Mouse (Mus musculus) stomach, postnatal 0 days (tissue): ENCODE data around the gene 4931406P16Rik.

Source experiments
- CTCF ChIP-seq: IDR thresholded peaks from 2 replicates; pipeline ENCODE4 v1.5.1; 2016; ENCODE audit warnings: antibody characterized with exemption, low read depth, mild to moderate bottlenecking, moderate library complexity
- EP300 ChIP-seq: optimal IDR thresholded peaks from 2 replicates; pipeline ENCODE3; 2016; ENCODE audit warnings: antibody characterized with exemption

DNA sequence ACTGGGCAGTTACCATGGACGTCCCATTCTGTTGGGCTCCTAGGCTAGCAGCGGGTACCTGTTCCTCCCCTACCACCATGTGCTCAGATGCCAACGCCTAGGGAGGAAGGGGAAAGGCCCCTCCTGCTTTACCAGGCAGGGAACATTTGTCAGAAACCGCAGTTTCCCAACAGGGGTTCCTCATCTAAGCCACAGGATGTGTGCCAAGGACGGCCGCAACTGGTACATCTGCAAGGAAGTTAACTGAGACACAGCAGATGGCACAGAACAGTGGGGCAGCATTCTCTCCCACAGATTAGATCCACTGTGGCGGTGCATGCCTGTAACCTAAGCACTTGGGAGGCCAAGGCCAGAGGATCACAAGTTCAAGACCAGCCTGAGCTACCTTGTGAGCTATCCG lies 98.7 kb downstream of the 4931406P16Rik start:
- no peak for TF ChIP-seq CTCF
- TF ChIP-seq EP300 = no peak
